Mouse (Mus musculus) cerebellum, postnatal 14 days (tissue): ENCODE results near the gene Lama1.

Experiments
- DNase-seq, 2 experiments: peaks; one replicate each; pipeline ENCODE4 v3.0.0; 2021; ENCODE audit warnings: mixed read lengths in 2 of 2

Gene Lama1

DNA sequence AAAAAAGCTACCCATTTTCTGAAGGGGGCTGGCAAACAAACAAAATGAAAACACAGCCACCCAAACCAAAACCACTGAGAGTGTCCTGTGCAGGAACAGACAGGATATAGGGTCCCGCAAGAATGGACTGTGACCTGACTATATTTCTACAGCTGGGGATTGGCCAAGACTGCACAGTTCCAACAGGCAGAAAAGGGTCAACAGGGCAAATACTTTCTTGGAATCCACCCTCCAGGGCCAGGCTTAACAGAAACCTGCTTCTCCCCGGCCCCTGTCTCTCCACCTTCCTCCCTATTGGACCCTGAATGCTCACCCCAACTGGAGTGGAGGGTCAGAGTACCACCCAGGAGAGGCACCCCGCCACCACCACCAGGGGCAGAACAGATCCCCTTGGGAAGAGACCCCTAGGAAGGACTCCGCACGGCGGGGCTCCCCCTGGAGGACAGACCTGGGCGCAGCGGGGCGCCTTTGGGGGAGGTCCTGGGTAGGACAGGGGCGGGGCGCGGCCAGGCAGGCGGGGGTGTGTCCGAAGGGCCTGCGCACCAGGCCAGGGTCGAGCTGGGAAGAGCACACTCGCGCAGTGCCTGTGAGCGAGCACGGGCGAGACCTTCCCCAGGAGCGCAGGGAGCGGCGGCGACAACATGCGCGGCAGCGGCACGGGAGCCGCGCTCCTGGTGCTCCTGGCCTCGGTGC, at the start of gene Lama1:
Lama1 (plus strand) TSS at position 566 of the 693 bp plus-strand sequence.
- DNase-seq: peak; percentile 28 to 47

DNA sequence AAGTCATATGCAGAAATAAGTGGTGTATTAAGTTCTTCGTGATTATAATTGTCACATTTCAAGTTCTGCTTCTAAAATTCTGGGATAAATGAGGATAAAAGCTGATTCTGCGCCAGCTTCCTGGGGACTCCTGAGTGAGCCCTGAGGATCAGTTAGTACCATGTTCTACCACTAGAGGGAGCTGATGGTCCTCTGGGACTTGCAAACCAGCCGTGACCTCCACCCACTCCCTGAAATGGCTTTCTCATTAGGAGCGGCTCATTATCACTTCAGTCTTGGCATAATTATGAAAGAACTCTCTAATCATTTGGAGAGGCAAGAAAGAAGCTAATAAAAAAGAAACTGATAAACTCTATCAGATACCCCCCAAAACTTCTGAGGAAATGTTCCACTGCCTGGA, 45.6 kb upstream of the Lama1 start:
- DNase-seq: peak; percentile 79

DNA sequence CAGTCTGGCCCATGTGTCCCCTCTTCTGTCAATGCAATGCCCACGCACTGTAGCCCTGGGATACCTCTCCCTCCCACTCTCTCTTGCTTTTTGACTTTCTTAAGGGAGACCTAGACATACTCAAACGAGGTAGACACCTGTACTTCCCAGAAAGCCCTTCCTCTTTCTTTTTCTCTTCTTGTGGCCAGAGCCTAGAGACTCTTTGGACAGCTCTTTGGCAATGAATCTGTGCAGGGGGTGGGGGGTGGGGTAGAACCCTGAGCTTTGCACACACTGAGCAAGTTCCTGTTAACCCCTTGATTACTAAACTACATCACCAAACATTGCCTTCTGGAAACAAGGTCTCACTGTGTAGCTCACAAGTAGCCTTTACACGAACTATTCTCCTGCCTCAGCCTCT, 32.8 kb upstream of the Lama1 start:
- no peak for DNase-seq

DNA sequence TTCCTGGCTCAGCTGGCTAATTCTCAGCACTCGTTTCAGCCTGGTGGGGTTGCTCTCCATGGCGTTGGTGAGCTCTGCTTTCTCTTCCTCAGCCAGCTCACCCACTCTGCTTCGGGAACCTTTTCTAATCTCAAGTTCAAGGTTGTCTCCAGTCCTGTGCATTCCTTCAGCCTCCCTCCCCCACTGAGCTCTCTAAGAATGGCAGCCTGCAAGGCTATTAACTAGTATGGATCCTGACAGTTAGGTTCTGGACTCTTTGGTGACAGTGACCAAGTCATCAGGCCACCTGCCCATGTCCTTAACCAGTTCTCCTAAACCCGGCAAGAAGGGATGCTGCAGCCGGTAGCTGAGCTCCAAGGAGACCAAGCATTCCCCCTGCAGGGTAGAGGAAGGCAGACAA, 30.1 kb upstream of the Lama1 start:
- DNase-seq: no peak

- DNase-seq: peak; percentile 66 to 80
Measured at GRCm38 (mm10) chr17:67667981-67668380, 29.1 kb upstream of the Lama1 start.

- no peak for DNase-seq
Measured at GRCm38 (mm10) chr17:67678576-67678975, 18.5 kb upstream of the Lama1 start.

GRCm38 (mm10) chr17:67681084-67681483, 16.0 kb upstream of the Lama1 start:
- no peak for DNase-seq

DNA sequence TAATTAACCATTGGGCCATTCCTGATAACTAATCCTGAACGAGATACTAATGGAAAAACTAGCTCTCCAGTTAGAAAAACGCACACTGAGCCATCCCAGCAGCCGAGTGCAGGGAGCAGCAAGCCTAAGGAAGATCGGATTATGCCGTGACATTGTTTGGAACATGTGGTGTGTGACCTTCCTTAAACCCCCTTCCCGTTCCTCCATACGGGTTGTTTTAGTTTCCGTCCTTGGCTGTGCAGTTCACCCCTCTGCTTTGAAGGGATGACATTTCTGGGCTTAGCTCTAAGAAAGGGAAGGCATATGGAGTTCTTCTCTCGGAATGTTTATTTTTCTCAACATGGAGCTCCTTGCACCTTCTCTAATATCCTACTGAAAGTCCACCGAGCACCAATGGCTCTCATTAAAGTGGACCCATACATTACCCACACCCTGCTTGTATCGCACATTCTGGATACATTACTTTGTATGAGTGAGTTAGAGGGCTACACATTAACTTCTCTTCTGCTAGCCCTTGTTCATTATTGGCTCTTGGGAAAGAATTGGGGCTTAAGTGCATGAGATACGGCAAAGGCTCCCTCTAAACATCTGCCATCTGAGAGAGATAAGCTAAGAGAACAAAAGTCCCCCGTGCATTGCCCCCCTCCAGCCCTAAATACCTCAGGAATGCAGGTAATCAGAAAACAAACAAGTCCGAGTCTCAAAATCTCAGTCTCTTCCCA, 11.9 kb upstream of the Lama1 start:
- no peak for DNase-seq

GRCm38 (mm10) chr17:67687505-67687904, 9.6 kb upstream of the Lama1 start:
- DNase-seq: no peak

GRCm38 (mm10) chr17:67690689-67691088, 6.4 kb upstream of the Lama1 start:
- DNase-seq: peak; percentile 16 to 22

DNA sequence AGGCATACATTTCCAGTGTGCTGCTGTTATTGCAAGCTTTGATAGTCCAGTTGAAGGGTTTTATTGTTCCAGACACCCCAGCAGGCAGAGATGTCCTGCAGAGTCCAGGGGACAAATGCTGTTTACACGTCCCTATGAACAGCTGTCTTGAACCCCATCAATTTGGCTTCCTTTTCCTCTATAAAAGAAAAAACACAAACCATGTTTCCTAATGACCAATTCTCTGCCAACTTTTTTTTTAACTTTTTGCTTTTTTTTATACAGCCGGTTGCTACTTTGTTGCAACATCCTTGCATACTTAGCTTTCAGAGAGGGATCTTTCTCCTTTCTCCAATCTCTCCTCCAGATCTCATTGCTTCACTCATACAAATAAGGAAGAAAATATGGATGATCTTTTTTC, 4.4 kb upstream of the Lama1 start:
- DNase-seq: no peak

- DNase-seq: no peak
Measured at GRCm38 (mm10) chr17:67693861-67694260, 3.2 kb upstream of the Lama1 start.

- DNase-seq: peak; percentile 15 to 17
Measured at GRCm38 (mm10) chr17:67697461-67697891, 417 bp downstream of the Lama1 start.

DNA sequence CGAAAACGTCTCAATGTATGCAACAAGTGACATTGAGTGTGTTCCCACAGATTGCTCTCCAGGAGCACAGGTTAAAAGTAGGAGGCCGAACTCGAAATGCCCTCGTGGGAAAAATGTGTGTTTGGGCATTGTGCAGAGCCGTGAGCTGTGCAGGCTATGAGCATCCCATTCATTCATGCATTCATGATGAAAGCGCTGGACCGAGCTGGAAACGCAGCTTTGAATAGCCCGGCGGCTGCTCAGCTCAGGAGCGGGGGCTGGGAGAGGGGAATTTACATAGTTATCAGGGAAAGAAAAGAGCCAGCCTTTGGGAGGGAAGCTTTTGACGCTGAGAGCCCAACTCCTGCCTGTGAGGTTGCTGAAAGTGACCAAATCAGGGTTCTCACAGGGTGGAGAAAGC, 1.2 kb downstream of the Lama1 start:
- DNase-seq: peak; percentile 36 to 38

- no peak for DNase-seq
Measured at GRCm38 (mm10) chr17:67701761-67702160, 4.7 kb downstream of the Lama1 start.

DNA sequence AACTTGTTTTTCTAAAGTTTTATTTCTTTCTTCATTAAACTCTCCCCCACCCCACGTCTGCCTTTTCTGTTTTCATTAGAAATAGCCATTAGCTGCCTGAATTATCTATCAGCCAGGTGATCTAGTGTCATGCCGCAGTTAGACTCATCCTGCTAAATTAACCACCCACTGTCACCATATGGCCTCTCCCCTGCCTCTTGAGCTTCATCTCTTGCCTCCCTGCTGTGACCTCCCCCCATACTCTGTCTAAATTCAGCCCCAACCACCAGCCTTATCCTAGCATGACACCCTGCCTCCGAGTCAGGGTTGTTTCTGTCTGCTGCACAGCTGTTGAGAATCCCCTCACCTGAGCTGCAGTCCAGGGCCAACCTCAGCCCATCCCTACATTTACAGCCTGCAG, 5.9 kb downstream of the Lama1 start:
- DNase-seq: peak in 1 of 2 experiments; percentile 58

DNA sequence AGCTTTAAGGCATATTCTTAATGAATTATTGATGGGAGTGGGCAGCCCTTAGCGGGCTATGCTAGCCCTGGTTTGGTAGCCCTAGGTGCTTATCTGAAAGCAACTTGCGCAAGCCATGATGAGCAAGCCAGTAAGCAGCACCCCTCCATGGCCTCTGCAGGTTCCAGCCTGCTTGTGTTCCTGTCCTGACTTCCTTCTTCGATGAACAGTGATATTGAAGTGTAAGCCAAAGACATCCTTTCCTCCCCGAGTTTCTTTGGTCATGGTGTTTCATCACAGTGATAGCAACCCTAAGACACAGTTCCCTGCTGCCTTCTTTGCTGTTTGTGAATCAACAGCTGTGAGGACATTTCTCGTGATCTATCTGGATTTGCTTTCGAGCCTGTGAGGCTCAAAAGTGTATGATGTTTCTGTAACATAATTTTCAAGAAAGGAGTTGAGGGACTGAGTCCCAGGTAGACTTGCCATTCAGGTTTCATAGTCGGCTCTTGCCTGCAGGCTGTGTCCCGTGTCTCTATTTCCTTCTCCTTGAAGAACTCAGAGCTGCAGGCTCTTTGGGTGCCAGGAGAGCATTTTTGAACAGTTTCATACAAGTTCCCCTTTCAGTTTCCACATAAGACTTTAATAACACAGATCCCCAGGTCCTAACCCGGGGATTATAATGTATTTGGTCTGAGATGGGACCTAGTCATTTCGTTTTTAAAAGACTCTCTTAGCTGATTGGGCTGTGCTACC, 8.1 kb downstream of the Lama1 start:
- DNase-seq: no peak

GRCm38 (mm10) chr17:67706372-67706771, 9.3 kb downstream of the Lama1 start:
- DNase-seq: no peak

DNA sequence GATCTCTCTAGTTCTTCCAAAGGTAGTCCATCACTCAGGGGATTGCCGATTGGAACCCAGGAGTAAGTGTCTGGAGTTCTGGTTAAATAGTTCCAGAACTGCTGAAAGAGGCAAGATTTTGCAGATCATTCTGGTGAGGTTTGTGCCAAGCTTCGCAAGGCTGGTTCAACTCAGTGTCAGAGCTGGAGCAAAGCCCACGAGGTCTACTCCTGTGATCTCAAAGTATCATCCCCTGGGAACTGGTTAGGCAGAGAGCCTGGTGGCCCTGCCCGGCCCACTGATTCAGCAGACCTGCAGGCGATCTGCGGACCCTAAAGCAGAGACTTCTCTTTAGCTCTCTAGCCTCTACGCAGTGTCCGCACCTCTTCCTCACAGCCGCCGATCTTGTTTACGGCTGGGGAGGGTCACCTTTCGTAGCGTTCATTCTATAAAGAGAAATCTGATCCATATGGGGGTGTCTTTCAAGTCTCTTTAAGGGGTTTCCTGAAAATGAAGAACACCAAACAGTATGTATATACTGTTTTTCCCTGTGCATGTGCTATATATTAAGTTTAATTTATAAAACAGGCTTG, 10.8 kb downstream of the Lama1 start:
- no peak for DNase-seq

DNA sequence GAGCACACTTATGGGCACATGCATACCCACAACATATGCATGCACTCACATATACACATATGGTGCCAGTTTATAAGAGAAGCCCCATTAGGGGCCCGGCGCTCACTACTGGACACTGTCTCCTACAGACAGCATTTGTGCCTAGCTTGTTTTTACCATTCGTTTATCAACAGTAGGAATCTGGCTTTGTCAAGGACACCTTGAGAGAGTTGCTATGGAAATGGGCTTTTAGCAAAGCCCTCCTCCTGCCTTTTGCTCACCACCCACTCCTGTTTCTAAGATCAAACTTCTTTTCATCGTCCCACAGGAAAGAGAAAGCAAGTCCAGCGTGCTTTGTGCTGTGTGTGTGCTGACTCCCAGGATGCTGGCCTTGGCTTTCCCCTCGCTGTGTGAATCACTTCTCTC, 13.3 kb downstream of the Lama1 start:
- DNase-seq: no peak

DNA sequence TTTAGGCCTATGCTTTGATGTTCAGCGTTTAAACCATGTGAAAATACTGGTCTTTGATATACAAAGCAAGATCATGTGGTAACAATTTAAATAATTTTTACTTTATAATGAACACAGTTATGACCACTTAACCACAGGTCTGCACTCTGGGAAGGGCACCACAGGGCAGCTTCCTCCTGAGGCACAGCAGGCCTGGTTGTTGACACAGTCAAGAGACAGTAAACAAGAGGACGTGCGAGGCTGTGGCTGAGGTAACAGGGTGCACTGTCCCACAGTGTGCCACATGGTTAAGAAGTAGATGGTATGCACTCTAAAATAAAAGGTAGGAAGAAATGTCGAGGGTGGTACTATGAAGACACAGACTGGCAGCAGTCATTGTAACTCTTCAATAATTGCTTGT, 14.3 kb downstream of the Lama1 start:
- DNase-seq: no peak

DNA sequence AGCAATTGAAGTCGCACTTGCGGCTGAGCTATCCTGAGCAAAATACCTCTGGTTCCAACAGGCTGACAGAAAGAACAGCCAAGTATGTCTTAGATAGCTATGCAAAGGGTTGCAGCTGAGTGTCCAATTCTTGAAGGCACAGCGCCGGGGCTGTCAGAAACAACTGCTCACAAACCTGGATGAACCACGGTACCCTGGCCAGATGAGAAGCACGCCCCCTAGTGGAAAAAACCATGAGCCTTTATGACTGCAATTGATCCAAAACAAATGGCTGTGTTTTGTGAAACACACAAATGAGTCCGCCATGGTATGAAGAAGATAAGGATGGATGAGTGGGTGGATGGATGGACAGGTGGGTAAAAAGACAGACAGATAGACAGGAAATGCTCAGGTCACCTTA, 15.9 kb downstream of the Lama1 start:
- DNase-seq: no peak

DNA sequence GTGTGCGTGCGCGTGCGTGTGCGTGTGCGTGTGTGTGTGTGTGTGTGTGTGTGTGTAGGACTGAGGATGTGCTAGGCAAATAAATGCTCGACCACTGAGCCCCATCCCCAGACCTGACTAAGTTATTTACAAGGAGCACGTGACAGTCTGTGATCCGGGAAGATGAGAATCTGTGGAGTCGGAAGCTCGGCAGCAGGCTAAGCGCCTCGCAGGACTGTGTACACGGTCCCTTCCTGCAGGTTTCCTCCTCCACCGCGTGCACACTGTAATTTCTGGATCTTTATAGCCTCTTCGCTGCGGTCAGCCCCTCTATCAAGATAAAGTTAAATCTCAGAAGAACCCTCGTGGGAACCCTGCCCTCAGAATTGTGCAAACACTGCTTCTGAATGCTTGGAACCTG, 18.4 kb downstream of the Lama1 start:
- DNase-seq: no peak
